Mouse (Mus musculus) lung, postnatal 0 days (tissue): ENCODE results near the gene Tbx2. TPM values are rescaled to one million over a fixed set of nuclear protein-coding genes. Genes with fewer than 3 reads are reported as not detected.

Experiments
- ATAC-seq: fragments of 200-750 bp; cut with Nextera tagmentation; 2 replicates; pipeline ENCODE4 v1.8.0; 2017; ENCODE audit warnings: moderate library complexity
- DNase-seq: peaks from one replicate; pipeline ENCODE4 v3.0.0-alpha.2; 2016; ENCODE audit warnings: low spot score
- H3K27ac ChIP-seq: fragments of 300-500 bp; sonication (generic); 2 replicates; pipeline ENCODE4 v1.5.1; 2014; ENCODE audit warnings: antibody characterized with exemption, mild to moderate bottlenecking, low read length, mixed read lengths
- H3K27me3 ChIP-seq: fragments of 300-500 bp; sonication (generic); replicated peaks from 2 replicates; pipeline ENCODE4 v1.6.1; 2014; ENCODE audit warnings: low read length, mixed read lengths; ENCODE audit not compliant: insufficient read depth
- H3K36me3 ChIP-seq: fragments of 300-500 bp; sonication (generic); 2 replicates; pipeline ENCODE4 v1.6.1; 2014; ENCODE audit warnings: low read length, mixed read lengths; ENCODE audit not compliant: insufficient read depth
- H3K4me1 ChIP-seq: fragments of 300-500 bp; sonication (generic); 2 replicates; pipeline ENCODE4 v1.6.1; 2014; ENCODE audit warnings: antibody characterized with exemption, low read depth, low read length, mixed read lengths; ENCODE audit not compliant: insufficient read depth
- H3K4me2 ChIP-seq: fragments of 300-500 bp; sonication (generic); replicated peaks from 2 replicates; pipeline ENCODE4 v1.6.1; 2014; ENCODE audit warnings: low read depth, mild to moderate bottlenecking, low read length, moderate library complexity, mixed read lengths
- H3K4me3 ChIP-seq: fragments of 300-500 bp; sonication (generic); 2 replicates; pipeline ENCODE4 v1.5.1; 2014; ENCODE audit warnings: low read depth, low read length
- H3K9ac ChIP-seq: fragments of 300-500 bp; sonication (generic); replicated peaks from 2 replicates; pipeline ENCODE4 v1.6.1; 2014; ENCODE audit warnings: low read depth, mild to moderate bottlenecking
- H3K9me3 ChIP-seq: fragments of 300-500 bp; sonication (generic); 2 replicates; pipeline ENCODE4 v1.6.1; 2016; ENCODE audit warnings: low read length, mixed read lengths
- CTCF ChIP-seq: IDR thresholded peaks from 2 replicates; pipeline ENCODE4 v1.5.1; 2016; ENCODE audit warnings: antibody characterized with exemption, mild to moderate bottlenecking
- EP300 ChIP-seq: IDR thresholded peaks from 2 replicates; pipeline ENCODE4 v1.6.1; 2016; ENCODE audit warnings: antibody characterized with exemption, mild to moderate bottlenecking, control low read depth
- WGBS: fragments of 180-500 bp; shearing (Covaris S2); extraction: QIAGEN DNeasy Blood & Tissue Kit; methylation state at CpG from one replicate; pipeline ENCODE4 v1.1.7; 2014; 5-methylcytosine and 5-hydroxymethylcytosine counted together
- polyA plus RNA-seq: library from polyadenylated mRNA; unstranded; fragments of >200 nt; fragmentation: Nextera tagmentation; extraction: Ambion mirVana; gene quantifications from 2 replicates; pipeline ENCODE4 v1.2.1, GENCODE M21; 2015

Gene Tbx2
- polyA plus RNA-seq, 1 experiment from 2014 or later: 43.6 TPM

DNA sequence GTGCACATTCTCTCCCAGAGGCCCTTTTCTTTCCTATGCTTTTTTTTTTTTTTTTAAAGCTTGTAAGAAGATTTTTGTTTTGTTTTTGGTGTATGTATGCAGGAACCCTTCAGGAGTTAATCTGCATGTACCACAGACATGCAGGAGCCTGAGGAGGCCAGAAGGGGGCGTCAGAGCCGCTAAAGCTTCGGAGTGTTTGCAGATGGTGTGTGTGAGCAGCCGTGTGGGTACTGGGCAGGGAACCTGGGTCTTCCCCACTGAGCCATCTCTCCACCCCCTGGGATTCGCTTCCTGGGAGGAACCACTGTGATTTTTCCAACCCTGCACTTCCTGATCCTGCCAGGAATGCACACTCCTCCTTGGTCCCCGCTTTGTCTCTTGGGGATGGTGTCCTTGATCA lies 18.4 kb downstream of the Tbx2 start:
- Histone ChIP-seq H3K27me3 (no peaks in the 10 kb centered on the region), H3K36me3 (no peaks in the 10 kb centered on the region), H3K4me3 (no peak overlapping the region), H3K4me1 (no peaks in the 10 kb centered on the region), H3K4me2 (no peak overlapping the region), H3K9me3 (no peaks in the 10 kb centered on the region), H3K27ac (peak overlapping the region; percentile 9; the same call in 1 of the 2 replicates), H3K9ac (no peak overlapping the region)
- no peak for TF ChIP-seq EP300
- peak; percentile 62 for TF ChIP-seq CTCF
- peak; percentile 51 for DNase-seq
- no peak for ATAC-seq
- WGBS: 35% methylated on average over 6 of the region's 6 CpGs

DNA sequence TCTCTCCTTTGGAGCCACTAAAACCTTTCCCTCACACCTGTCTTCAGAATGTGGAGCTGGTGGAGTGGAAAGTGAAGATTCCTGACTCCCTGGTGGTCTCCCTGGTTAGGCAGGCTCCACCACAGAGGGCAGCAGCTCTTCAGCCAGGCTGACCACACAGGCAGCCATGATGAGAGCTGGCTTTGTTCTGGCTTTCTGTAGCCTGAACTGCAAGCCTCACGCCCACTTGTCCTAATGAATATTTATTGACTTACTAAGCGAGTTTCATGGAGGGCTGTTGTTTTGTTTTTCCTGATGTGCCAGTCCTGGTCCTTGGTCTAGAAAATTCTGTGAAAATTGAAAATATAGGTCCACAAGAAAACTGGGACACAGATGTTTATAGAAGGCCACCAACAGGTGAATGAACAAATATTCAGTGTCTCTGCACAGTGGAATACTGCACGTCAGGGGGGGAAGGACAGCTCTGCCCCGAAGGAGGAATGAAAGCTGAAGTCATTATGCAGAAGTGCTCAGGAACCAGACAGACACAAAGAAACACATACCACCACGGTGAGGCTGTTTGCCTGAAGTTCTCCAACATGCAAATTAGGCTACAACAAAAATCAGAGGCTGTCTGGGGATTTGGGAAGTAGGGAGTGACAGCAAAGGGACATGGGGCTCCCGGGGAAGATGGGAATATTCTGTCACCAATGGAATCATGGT lies 25.8 kb downstream of the Tbx2 start:
- Histone ChIP-seq H3K27ac (no peak overlapping the region), H3K4me1 (no peaks in the 10 kb centered on the region), H3K9ac (no peak overlapping the region), H3K36me3 (no peaks in the 10 kb centered on the region), H3K27me3 (no peaks in the 10 kb centered on the region), H3K4me3 (no peak overlapping the region), H3K4me2 (no peak overlapping the region), H3K9me3 (no peaks in the 10 kb centered on the region)
- DNase-seq (no peak), ATAC-seq (no peak)
- WGBS: 30% methylated on average over 6 of the region's 6 CpGs
- TF ChIP-seq CTCF (no peak), EP300 (no peak)

DNA sequence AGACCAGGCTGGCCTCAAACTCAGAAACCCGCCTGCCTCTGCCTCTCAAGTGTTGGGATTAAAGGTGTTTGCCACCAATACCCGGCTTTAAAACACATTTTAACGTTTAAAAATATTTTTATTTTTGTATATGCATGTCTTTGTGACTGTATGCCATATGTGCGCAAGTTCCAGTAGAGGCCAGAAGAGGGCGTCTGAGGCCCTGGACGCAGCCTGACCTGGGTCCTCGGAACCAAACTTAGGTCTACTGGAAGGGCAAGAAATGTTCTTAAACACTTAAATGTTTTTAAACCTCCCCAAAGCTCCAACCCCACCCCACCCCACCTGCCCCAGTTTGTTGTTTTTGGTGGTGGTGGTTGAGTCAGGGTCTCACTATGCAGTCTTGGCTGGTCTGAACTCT lies 32.0 kb downstream of the Tbx2 start:
- no peak overlapping the region for H3K27ac ChIP-seq
- H3K27me3 ChIP-seq: no peaks in the 10 kb centered on the region
- peak; percentile 67 for TF ChIP-seq CTCF
- TF ChIP-seq EP300: no peak
- H3K9ac ChIP-seq: no peak overlapping the region
- H3K36me3 ChIP-seq: no peaks in the 10 kb centered on the region
- no peak overlapping the region for H3K4me2 ChIP-seq
- no peaks in the 10 kb centered on the region for H3K4me1 ChIP-seq
- H3K9me3 ChIP-seq: no peaks in the 10 kb centered on the region
- WGBS: 40% methylated on average over 7 of the region's 7 CpGs
- DNase-seq: no peak
- no peak overlapping the region for H3K4me3 ChIP-seq
- ATAC-seq: no peak

GRCm38 (mm10) chr11:85876059-85876788 lies 43.9 kb downstream of the Tbx2 start:
- Histone ChIP-seq H3K4me1 (no peaks in the 10 kb centered on the region), H3K27ac (no peak overlapping the region), H3K4me3 (no peak overlapping the region), H3K9ac (no peak overlapping the region), H3K9me3 (no peaks in the 10 kb centered on the region), H3K36me3 (no peaks in the 10 kb centered on the region), H3K4me2 (no peak overlapping the region), H3K27me3 (no peaks in the 10 kb centered on the region)
- no peak for TF ChIP-seq CTCF
- no peak for TF ChIP-seq EP300
- DNase-seq (no peak), ATAC-seq (no peak)
- 70% methylated on average over 24 of the region's 24 CpGs for WGBS

DNA sequence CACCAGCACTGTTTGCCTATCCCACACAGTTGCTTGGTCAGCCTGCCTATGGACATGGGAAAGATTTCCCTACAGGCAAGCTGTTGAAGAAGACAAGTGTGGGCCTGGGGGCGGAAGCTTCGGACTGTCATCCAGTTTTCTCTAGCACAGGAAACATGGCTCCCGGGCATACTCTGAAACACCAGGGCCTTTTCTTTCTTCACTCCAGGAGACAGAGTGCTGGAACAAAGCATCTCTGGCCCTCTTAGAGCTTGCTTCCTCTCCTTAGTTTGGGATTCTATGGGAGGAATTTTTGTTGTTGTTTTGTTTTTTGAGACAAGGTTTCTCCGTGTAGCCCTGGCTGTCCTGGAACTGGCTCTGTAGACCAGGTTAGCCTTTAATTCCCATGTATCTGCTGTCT lies 52.1 kb downstream of the Tbx2 start:
- Histone ChIP-seq H3K9ac (no peak overlapping the region), H3K4me2 (no peak overlapping the region), H3K4me1 (no peaks in the 10 kb centered on the region), H3K27ac (no peak overlapping the region), H3K9me3 (no peaks in the 10 kb centered on the region), H3K4me3 (no peak overlapping the region), H3K27me3 (peaks cover 22% of the 10 kb centered on the region; the same call in 1 of the 2 replicates), H3K36me3 (no peaks in the 10 kb centered on the region)
- 55% methylated on average over 4 of the region's 4 CpGs for WGBS
- ATAC-seq (no peak), DNase-seq (no peak)
- TF ChIP-seq CTCF (no peak), EP300 (no peak)

DNA sequence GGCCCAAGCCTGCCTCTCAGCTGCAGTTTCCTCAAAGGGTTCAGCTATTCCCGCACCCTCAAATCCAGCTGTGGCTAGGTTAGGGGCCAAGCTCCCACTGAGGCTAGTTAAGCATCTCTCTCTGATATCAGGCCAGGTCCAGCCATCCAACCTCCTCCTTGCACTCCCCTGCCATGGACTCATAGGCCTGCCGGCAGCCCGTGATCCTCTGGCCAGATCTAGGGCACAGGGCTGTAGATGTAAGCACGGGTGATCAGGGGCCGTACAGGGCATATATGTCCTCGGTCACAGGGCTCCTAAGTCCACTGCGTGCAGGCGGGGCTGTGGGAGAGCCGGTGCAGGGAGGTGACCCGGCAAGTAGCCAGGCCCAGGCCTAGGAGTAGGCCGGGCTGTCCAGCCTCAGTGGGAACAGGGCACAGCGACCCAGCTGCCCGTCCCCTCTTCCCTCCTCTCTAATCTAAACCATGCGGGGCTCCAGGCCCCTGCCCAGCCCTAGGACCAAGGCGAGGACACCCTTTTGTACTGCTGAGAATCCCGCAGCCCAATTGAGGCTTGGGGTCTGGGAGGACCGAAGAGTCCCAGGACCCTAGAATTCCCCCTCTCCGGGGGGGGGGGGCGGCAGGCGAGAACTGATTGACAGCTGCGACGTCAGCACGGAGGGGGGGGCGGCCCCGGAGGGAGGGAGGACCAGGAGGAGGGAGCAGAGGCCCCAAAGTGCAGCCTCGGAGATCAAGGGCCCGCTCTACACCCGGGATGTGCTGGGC lies 53.5 kb downstream of the Tbx2 start, which contains the start of gene Tbx4:
Gene Tbx4 (plus strand): TSS at position 758 of the 764 bp plus-strand sequence.
- Histone ChIP-seq H3K4me1 (no peaks in the 10 kb centered on the region), H3K9me3 (no peaks in the 10 kb centered on the region), H3K4me2 (peak within 1 kb of the TSS; percentile 59), H3K27ac (peak within 1 kb of the TSS; percentile 92), H3K4me3 (peak within 1 kb of the TSS; percentile 51), H3K9ac (peak within 1 kb of the TSS; percentile 78), H3K36me3 (no peaks in the 10 kb centered on the region), H3K27me3 (peaks cover 28% of the 10 kb centered on the region; the same call in 1 of the 2 replicates)
- peak; percentile 79 for ATAC-seq
- TF ChIP-seq CTCF (no peak), EP300 (no peak)
- 23% methylated on average over 18 of the region's 28 CpGs for WGBS
- DNase-seq: peak; percentile 74
